Mouse (Mus musculus) gastrocnemius, adult 18-20 months (tissue): ENCODE measurements at regions not wholly inside any gene's neighbourhood (a gene's known extent, or its start where the extent isn't known, plus 50 kb on each side); places are given as distances from the start of the nearest gene placed in this dataset.
"Not testable (repeated sequence)": the region's sequence is repeated elsewhere in the genome, so short reads cannot be mapped to it uniquely, and the experiment has no call there.

ENCODE experiments used
- DNase-seq: peaks from one replicate; pipeline ENCODE4 v3.0.0; 2021; ENCODE audit warnings: low spot score

- DNase-seq = no peak
Observed at GRCm38 (mm10) chr19:59516957-59517356, 58.8 kb downstream of the Emx2 start.

- DNase-seq = peak; percentile 19
Observed at GRCm38 (mm10) chr19:59519156-59519555, 61.0 kb downstream of the Emx2 start.

GRCm38 (mm10) chr19:59522176-59522575 lies 64.0 kb downstream of the Emx2 start:
- no peak for DNase-seq

GRCm38 (mm10) chr19:59523356-59523755 lies 65.2 kb downstream of the Emx2 start:
- no peak for DNase-seq

GRCm38 (mm10) chr19:59564101-59564500 lies 105.9 kb downstream of the Emx2 start:
- no peak for DNase-seq

- DNase-seq = no peak
Observed at GRCm38 (mm10) chr19:59568907-59569306, 110.7 kb downstream of the Emx2 start.

GRCm38 (mm10) chr19:59569590-59569989 lies 111.4 kb downstream of the Emx2 start:
- DNase-seq = not testable (repeated sequence)

GRCm38 (mm10) chr19:59574346-59574745 lies 116.2 kb downstream of the Emx2 start:
- DNase-seq = no peak

GRCm38 (mm10) chr19:59577886-59578285 lies 119.7 kb downstream of the Emx2 start:
- DNase-seq = no peak

GRCm38 (mm10) chr19:59579676-59580075 lies 121.5 kb downstream of the Emx2 start:
- DNase-seq = no peak

- no peak for DNase-seq
Observed at GRCm38 (mm10) chr19:59585835-59586234, 127.7 kb downstream of the Emx2 start.

GRCm38 (mm10) chr19:59587303-59587702 lies 129.1 kb downstream of the Emx2 start:
- no peak for DNase-seq

- DNase-seq = peak; percentile 14
Observed at GRCm38 (mm10) chr19:59588068-59588522, 129.9 kb downstream of the Emx2 start.

GRCm38 (mm10) chr19:59590021-59590420 lies 131.8 kb downstream of the Emx2 start:
- no peak for DNase-seq

GRCm38 (mm10) chr19:59592060-59592459 lies 133.9 kb downstream of the Emx2 start:
- DNase-seq = no peak

GRCm38 (mm10) chr19:59624288-59624795 lies 166.2 kb downstream of the Emx2 start:
- no peak for DNase-seq

- DNase-seq = no peak
Observed at GRCm38 (mm10) chr19:59627681-59628080, 169.5 kb downstream of the Emx2 start.

GRCm38 (mm10) chr19:59628296-59629160 lies 170.4 kb downstream of the Emx2 start:
- DNase-seq = no peak

- DNase-seq = no peak
Observed at GRCm38 (mm10) chr19:59629161-59629445, 170.9 kb downstream of the Emx2 start.

- no peak for DNase-seq
Observed at GRCm38 (mm10) chr19:59630095-59630494, 171.9 kb downstream of the Emx2 start.

- no peak for DNase-seq
Observed at GRCm38 (mm10) chr19:59630706-59631105, 172.5 kb downstream of the Emx2 start.

- DNase-seq = no peak
Observed at GRCm38 (mm10) chr19:59631541-59631940, 173.4 kb downstream of the Emx2 start.

- DNase-seq = no peak
Observed at GRCm38 (mm10) chr19:59636271-59636670, 178.1 kb downstream of the Emx2 start.
